Mouse (Mus musculus): ENCODE measurements around the gene 1700019D03Rik. TPM values are rescaled to one million over a fixed set of nuclear protein-coding genes. Genes with fewer than 3 reads are reported as not detected.
"Not testable (repeated sequence)": the region's sequence is repeated elsewhere in the genome, so short reads cannot be mapped to it uniquely, and the experiment has no call there.

1700019D03Rik gene
- total RNA-seq, 2 experiments from 2014 or later, result 9.3 to 9.4 TPM

DNA sequence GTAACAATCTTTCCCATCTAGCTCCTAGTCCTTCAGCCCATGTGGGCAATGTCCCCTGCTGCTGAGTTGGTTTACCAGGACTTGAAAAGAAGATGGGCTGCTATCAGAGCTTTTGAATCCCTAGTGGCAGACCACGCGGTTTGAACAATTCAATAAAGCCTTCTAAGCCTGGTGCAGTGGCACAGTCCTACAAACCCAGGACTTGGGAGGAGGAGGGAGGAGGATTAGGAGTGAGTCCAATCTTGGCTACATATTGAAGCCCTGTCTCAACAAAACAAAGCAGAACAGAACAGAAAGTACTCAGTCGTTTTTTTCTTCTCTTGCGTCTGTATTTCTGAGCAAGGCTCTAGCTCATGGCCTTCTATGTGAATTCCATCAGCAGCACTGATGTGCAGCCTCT is 63.2 kb downstream of the 1700019D03Rik start:
- DNase-seq (ENCODE audit: low spot score in 2 of 2), result no peak

DNA sequence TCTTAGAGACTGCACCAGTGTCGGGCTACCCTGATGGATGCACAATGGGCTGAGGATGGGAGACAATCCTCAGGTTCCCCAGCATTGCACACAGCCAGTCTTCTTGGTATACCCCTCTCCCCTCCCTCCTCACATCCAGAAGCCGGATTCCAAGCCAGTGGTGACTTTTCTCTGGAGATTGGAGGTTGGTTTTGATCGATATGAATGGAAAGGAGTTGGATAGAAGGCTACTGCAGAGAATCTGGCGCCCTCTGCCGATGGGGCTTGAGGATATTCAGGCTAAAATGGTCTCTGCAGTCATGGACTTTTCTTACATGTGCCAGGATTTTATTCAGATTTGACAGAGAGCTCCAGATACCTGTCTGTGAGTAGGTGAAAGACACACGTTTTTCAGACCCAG is 64.9 kb downstream of the 1700019D03Rik start:
- peak in 1 of 2 experiments; percentile 52 for DNase-seq (ENCODE audit: low spot score in 2 of 2)

DNA sequence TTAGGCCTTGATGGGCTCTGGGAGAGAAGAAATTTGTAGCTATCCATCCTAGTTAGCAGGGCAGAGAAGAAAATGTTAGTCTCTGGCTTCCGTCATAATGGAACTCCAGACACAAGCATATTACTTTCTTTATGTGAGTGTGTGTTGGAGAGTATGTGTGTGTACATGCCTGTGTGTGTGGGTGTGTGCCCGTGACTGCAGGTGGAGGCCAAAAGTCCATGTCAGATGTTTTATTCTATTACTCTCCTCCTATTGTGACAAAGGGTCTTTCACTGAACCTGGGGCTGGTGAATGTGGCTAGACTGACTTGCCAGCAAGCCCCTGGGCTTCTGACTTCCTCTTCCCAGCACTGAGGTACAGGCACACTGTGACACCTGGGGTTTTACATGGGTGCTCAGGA is 65.5 kb downstream of the 1700019D03Rik start:
- DNase-seq (ENCODE audit: low spot score in 2 of 2), result no peak

DNA sequence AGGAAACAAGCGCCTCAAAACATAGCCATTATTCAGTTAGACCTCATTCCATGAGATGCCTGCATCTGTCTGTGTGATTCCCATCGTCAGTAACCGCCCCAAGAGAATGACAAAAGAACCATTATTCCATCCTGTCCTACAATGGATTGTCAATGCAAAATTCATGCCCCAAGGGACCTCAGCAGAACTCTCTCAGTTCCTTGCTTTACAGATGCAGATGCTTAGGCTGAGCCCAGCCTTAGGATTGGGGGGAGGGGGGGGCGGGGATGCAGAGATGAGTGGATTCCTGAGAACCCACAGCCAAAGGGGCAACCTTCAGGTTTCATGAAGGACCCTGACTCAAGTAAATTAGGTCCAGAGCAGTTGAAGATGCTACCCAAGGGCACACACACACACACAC is 66.4 kb downstream of the 1700019D03Rik start:
- no peak for DNase-seq (ENCODE audit: low spot score in 2 of 2)

DNA sequence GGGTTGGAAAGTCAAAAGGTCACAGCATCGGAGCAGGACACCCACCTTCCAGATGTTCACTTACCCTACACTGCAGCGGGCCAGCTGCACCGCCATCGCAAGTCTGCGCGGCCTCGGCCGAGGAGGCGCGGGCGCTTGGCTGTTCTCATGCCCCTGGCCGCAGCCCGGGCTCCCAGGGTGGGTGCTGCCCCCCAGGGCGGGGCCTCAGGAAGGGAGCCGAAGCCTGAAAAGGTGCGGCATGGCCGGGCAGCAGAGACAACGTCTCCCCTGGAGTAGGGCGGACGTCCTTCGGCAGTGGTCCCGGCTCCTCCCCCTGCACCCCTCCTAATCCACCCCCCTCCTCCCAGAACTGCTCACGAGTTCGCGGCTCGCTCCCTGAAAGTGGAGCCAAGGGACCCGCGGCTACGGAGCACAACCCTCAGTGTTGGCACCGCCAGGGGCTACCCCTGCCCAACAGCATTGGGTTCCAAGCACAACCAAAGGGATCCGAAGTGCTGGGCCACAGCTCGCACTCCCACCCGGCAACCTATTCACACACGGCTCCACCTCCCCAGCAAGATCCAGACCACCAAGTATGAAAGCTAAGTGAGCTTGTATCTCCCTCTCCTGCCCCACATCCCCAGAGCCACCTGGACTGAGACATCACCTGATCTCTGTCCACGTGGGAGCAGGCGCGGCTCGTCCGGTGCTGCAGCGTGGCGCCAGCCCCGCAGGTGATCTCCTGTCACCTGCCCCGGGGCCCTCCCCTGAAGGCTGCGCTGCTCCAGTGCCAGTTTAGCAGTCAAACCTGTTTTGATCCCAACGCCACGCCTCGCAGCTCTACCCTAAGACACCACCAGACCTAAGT is 67.2 kb downstream of the 1700019D03Rik start:
- DNase-seq (ENCODE audit: low spot score in 2 of 2), result no peak

DNA sequence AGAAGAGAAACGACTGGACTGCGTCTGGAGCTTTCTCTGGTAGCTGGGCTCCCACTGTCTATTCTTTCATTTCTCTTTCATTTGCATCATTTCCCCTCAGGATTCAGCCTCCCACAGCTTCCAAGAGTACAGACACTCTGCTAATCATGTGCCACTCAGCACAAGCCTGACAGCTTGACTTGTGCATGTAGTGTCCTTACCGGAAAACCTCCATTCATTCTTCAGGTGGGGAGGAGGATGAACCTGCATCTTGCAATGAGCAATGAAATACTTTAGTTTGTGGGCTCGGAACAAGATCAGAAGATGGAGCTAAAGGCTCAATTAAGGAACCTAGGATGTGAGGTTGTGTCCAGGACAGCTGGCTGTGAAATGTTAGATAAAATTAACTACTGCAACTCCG is 67.8 kb downstream of the 1700019D03Rik start:
- peak; percentile 24 to 49 for DNase-seq (ENCODE audit: low spot score in 2 of 2)

DNA sequence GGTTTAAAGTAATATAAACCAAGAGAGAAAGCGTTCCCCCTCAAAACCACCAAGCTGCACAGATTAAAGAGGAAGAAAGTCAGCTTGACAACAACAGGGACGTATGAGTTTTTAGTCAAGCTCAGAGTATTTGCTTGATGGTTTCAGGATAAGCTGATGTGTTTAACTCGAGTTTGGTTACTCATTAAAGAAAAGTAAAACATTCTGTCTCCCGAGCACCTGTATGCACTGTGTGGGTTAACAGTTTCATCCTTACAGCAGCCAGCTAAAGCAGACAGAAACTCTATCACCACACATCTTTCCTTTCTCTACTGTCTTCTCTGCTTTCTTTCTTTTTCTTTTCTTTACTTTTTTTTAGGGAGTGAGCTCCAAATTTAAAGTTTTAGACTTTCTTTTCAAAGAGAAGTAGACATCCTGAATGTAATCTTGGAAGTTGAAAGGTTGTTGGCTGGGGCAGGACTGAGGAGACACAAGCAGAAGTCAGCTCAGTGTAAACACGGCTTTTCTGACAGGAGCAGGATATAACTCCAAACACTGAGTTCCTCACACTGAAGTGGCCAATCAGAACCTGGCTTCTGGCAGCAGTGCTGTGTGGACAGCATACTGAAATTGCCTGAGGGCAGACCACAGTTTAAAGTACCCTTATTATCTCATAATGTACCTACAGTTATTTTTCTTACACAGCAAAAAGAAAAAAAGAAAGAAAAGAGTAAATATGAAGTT is 68.7 kb downstream of the 1700019D03Rik start:
- peak in 1 of 2 experiments; percentile 19 for DNase-seq (ENCODE audit: low spot score in 2 of 2)

DNA sequence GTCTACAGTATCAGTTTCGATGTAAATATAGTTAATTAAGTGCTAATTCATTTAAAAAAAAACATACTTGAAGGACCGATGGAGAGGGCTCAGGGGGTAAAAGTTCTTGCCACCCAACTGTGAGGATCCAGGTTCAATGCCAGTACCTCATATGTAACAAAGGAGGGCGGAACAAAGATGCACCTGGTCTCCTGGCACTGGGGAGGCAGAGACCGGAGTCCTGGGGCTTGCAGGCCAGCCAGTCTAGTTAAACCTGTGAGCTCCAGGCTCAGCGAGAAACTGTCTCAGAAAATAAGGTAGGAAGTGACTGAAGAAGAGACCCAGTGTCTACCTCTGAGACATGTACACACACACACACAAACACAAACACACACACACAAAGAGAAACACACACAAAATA is 72.1 kb downstream of the 1700019D03Rik start:
- DNase-seq (ENCODE audit: low spot score in 2 of 2), result no peak

DNA sequence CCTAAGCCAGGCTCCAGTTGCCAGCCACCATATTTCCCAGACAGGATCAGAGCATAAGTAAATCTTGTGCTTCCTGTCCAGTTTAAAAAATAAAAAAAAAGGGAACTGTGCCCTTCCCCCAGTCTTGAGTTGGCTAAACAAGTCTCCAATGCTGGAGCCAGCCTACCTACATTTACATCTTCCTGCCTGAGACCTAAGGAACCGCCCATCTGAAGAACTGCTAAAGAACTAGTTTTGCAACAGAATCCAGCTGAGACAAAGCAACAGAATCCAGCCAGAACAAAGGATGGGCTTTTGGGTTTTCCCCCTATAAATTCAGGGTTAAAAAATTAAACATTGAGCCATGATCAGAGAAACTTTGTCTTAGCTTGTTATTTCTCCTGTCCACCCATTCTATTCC is 81.0 kb downstream of the 1700019D03Rik start:
- DNase-seq (ENCODE audit: low spot score in 2 of 2), result no peak

DNA sequence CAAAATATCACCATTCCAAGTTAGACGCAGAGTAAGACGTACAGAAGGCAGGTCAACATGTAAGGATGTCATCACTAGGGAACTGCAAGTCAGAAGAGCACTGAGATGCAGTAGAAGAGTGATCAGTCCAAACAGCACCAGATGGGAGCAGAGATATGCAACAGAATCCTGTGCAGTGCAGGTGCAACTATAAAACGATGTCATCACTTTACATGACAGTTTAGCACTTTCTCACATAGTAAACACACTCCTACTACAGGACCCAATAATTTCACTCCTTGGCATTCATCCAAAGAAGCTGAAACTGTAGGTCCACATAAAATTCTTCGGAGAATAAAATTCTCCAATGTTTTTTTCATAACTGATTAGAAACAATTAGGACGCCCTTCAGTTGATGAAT is 85.5 kb downstream of the 1700019D03Rik start:
- no peak for DNase-seq (ENCODE audit: low spot score in 2 of 2)

DNA sequence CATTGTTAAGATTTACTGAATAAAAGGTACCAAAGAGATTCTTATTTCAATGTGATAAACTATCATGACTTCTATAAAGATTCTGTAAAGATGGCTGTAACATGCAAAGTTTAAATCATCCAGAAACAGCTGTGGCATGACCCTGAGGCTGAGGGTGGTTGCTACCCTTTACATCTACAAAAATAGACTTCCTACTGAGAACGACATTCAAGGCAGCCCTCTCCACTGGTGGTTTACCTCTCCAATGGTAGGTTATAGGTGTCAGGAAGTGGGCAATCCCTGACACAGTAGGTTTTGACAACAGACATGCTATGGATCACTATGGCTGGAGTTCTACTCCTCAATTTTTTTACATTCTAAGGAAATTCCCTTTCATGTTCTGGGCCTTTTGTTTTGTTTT is 95.5 kb downstream of the 1700019D03Rik start:
- not testable (repeated sequence) for DNase-seq (ENCODE audit: low spot score in 2 of 2)

DNA sequence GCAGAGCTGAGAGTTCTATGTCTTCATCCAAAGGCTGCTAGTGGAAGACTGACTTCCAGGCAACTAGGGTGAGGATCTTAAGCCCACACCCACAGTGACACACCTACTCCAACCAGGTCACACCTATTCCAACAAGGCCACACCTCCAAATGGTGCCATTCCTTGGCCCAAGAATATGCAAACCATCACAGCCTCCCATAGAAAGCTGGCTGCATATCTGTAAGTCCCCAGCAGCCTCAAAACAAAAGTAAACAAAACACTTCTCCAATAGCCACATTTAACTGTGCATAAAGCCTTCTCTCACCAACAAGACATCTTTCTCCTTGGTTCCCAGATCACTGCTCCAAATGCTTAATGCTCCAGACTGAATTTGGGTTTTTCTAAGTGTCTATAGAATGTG is 101.1 kb downstream of the 1700019D03Rik start:
- not testable (repeated sequence) for DNase-seq (ENCODE audit: low spot score in 2 of 2)

DNA sequence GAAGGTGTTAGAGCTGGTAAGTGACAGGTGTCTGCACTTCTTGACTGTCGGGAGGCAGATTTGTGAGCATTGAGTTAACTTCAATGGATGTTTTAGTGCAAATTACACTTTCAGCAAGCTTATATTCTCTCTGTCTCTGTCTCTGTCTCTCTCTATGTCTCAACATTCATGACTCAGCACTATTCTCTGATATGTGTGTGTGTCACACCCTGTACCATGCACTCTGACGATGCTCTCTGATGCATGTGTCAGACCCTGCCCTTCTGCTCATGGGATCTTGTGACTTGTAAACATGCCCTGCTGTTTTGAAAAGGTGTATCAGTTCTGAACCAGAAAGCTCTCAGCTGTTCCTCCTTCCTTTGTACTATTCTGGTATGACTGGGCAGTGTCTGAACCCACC is 103.3 kb downstream of the 1700019D03Rik start:
- DNase-seq (ENCODE audit: low spot score in 2 of 2), result no peak

DNA sequence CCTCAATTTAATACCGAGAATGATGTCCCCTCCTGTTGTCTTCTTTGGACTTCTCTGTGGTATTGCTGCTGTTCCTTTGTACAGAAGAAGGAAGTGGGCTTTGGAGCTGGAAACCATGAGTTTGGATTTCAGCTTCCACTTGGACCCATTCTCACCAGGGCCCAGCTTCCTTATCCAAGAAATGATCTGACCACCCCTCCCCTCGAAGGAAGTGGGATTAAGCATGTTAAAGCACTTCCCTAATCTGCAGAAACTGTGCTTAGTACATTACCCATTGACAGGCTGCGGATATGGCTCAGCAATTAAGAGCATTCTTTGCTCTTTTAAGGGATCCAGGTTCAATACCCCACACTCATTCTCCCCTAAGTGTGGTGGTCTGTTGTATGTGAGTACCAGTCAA is 110.2 kb downstream of the 1700019D03Rik start:
- DNase-seq (ENCODE audit: low spot score in 2 of 2), result no peak

DNA sequence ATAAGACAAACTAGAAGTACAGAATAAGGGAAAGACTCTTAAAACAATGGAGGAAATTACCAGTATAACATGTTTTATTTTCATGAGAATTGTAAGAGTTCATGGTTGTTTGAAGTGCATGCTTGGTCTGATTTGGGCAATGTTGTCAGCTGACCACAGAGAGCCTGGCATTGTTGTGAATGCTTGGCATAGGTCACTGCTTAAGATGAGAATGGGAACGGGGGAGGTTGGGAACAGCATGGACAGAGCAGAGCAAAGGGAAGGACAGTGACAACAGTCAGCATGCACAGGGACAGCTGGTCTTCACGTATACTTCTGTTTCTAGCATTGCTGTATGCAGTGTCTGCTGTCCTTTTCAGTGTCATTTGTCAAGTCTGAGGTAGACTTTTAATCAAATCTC is 135.8 kb downstream of the 1700019D03Rik start:
- no peak for DNase-seq (ENCODE audit: low spot score in 2 of 2)

Other genes with a start within 250 kb of the 1700019D03Rik start
- 10 to 100 TPM; 42.7 to 49.8 TPM for gene Inpp1, start 202.5 kb downstream of the 1700019D03Rik start, total RNA-seq (2021)
- 10 to 100 TPM; 14.1 to 16.5 TPM for gene Hibch, start 175.2 kb downstream of the 1700019D03Rik start, total RNA-seq (2021)
- gene Mstn, start 41.5 kb upstream of the 1700019D03Rik start, total RNA-seq (2021), result under 1 TPM; 0.44 to 0.81 TPM
- not detected for gene 1700019A02Rik, start 167.5 kb upstream of the 1700019D03Rik start, total RNA-seq (2021)